Mouse (Mus musculus): ENCODE measurements around the gene Entpd7. TPM values are rescaled to one million over a fixed set of nuclear protein-coding genes. Genes with fewer than 3 reads are reported as not detected.

Entpd7 gene
- polyA plus RNA-seq, 1 experiment from 2014 or later = 2.5 TPM

GRCm38 (mm10) chr19:43769366-43769960, 80.0 kb downstream of the Entpd7 start:
- no peaks in the 10 kb centered on the region for H3K27me3 ChIP-seq (ENCODE audit: control insufficient read depth, insufficient read depth, low read depth, low read length)
- no peak for ATAC-seq (ENCODE audit: low read depth)
- no peaks in the 10 kb centered on the region for H3K9me3 ChIP-seq (replicated peaks; ENCODE audit: control insufficient read depth, low read length)
- H3K36me3 ChIP-seq (ENCODE audit: control insufficient read depth, insufficient read depth) = no peaks in the 10 kb centered on the region
- no peak overlapping the region for H3K27ac ChIP-seq (ENCODE audit: low read length)
- WGBS (ENCODE audit: insufficient replicate concordance) = 62% methylated on average over 5 of the region's 5 CpGs
- no peak overlapping the region for H3K9ac ChIP-seq (ENCODE audit: low read depth, low read length)
- no peaks in the 10 kb centered on the region for H3K4me1 ChIP-seq (ENCODE audit: control insufficient read depth, low read depth, low read length)
- H3K4me2 ChIP-seq (ENCODE audit: low read depth, low read length) = no peak overlapping the region
- no peak overlapping the region for H3K4me3 ChIP-seq (ENCODE audit: low read depth, low read length)

DNA sequence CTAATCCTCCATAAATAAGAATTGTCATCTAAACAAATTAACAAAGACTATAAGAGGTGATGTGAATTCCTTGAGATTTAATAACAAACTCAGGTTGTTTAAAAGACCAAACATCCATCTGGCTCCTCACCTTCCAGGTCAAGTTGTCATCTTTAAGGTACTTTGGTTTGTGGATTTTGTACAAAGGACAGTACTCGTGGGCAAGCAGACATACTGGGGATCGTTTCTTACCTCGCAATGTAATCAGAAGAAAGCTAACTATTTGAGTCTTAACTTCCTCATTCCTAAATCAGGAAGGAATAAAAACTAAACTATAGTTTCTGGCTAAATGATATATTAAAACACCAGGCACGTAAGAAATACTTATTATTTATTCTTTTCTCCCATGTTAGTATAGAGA, 81.1 kb downstream of the Entpd7 start:
- ATAC-seq (ENCODE audit: low read depth) = no peak
- Histone ChIP-seq H3K9ac (ENCODE audit: low read depth, low read length) (no peak overlapping the region), H3K4me1 (ENCODE audit: control insufficient read depth, low read depth, low read length) (no peaks in the 10 kb centered on the region), H3K4me2 (ENCODE audit: low read depth, low read length) (no peak overlapping the region), H3K9me3 (replicated peaks; ENCODE audit: control insufficient read depth, low read length) (no peaks in the 10 kb centered on the region), H3K27me3 (ENCODE audit: control insufficient read depth, insufficient read depth, low read depth, low read length) (no peaks in the 10 kb centered on the region), H3K4me3 (ENCODE audit: low read depth, low read length) (no peak overlapping the region), H3K27ac (ENCODE audit: low read length) (no peak overlapping the region), H3K36me3 (ENCODE audit: control insufficient read depth, insufficient read depth) (no peaks in the 10 kb centered on the region)
- whole genome bisulfite sequencing (ENCODE audit: insufficient replicate concordance) = 22% methylated on average over 4 of the region's 4 CpGs

GRCm38 (mm10) chr19:43771499-43771969, 82.1 kb downstream of the Entpd7 start:
- H3K9ac ChIP-seq (ENCODE audit: low read depth, low read length) = no peak overlapping the region
- H3K36me3 ChIP-seq (ENCODE audit: control insufficient read depth, insufficient read depth) = no peaks in the 10 kb centered on the region
- WGBS (ENCODE audit: insufficient replicate concordance) = 22% methylated on average over 5 of the region's 5 CpGs
- no peaks in the 10 kb centered on the region for H3K9me3 ChIP-seq (replicated peaks; ENCODE audit: control insufficient read depth, low read length)
- H3K4me2 ChIP-seq (ENCODE audit: low read depth, low read length) = no peak overlapping the region
- H3K4me1 ChIP-seq (ENCODE audit: control insufficient read depth, low read depth, low read length) = no peaks in the 10 kb centered on the region
- no peak for ATAC-seq (ENCODE audit: low read depth)
- no peak overlapping the region for H3K27ac ChIP-seq (ENCODE audit: low read length)
- H3K27me3 ChIP-seq (ENCODE audit: control insufficient read depth, insufficient read depth, low read depth, low read length) = no peaks in the 10 kb centered on the region
- no peak overlapping the region for H3K4me3 ChIP-seq (ENCODE audit: low read depth, low read length)

DNA sequence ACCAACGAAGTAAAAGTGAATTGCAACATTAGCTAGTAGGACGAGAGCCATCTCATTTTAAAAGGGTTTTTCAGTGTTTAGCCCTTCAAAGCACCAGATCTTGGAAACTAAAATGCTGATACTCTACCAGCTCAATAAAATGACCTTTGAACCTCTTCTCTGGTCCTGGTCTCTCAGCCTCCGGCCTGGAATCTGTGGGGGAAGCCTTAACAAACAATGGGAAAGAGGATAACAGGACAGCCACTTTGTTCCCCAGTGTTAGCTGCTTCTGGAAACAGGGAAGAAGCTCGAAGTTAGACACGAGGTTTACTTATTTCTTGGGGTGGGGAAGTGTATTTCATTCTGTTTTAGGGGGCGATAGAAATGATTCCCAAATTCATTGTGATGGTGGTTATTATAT, 82.8 kb downstream of the Entpd7 start:
- H3K9ac ChIP-seq (ENCODE audit: low read depth, low read length) = no peak overlapping the region
- 58% methylated on average over 6 of the region's 6 CpGs for WGBS (ENCODE audit: insufficient replicate concordance)
- no peak for ATAC-seq (ENCODE audit: low read depth)

DNA sequence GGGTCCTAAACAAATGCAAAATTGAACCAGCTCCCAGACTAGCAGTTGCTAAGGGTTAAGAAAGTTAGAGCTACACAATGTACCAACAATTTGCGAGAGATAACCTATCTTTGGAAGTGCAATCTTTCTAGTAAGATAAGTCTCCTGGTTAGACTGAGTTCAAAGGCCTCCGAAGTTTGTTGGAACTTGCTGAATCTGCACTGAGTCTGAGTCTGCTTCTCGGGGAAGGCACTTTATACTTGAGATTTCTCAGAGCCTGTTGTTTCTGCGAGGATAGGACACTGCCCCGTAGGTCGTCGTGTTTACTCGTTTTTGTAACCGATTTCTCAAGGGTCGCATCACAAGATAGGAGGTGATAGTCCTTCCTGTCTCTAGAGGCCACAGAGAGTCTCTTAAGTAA, 86.0 kb downstream of the Entpd7 start:
- Histone ChIP-seq H3K27me3 (ENCODE audit: control insufficient read depth, insufficient read depth, low read depth, low read length) (no peaks in the 10 kb centered on the region), H3K4me3 (ENCODE audit: low read depth, low read length) (no peak overlapping the region), H3K9me3 (replicated peaks; ENCODE audit: control insufficient read depth, low read length) (no peaks in the 10 kb centered on the region), H3K9ac (ENCODE audit: low read depth, low read length) (no peak overlapping the region), H3K4me1 (ENCODE audit: control insufficient read depth, low read depth, low read length) (no peaks in the 10 kb centered on the region), H3K27ac (ENCODE audit: low read length) (no peak overlapping the region), H3K36me3 (ENCODE audit: control insufficient read depth, insufficient read depth) (no peaks in the 10 kb centered on the region), H3K4me2 (ENCODE audit: low read depth, low read length) (no peak overlapping the region)
- 30% methylated on average over 10 of the region's 10 CpGs for WGBS (ENCODE audit: insufficient replicate concordance)
- ATAC-seq (ENCODE audit: low read depth) = no peak

More for the DNA sequence above, 82.8 kb downstream of the Entpd7 start:
- Histone ChIP-seq H3K36me3 (ENCODE audit: control insufficient read depth, insufficient read depth) (no peaks in the 10 kb centered on the region), H3K27ac (ENCODE audit: low read length) (no peak overlapping the region), H3K27me3 (ENCODE audit: control insufficient read depth, insufficient read depth, low read depth, low read length) (no peaks in the 10 kb centered on the region), H3K9me3 (replicated peaks; ENCODE audit: control insufficient read depth, low read length) (no peaks in the 10 kb centered on the region), H3K4me3 (ENCODE audit: low read depth, low read length) (no peak overlapping the region), H3K4me2 (ENCODE audit: low read depth, low read length) (no peak overlapping the region), H3K4me1 (ENCODE audit: control insufficient read depth, low read depth, low read length) (no peaks in the 10 kb centered on the region)

DNA sequence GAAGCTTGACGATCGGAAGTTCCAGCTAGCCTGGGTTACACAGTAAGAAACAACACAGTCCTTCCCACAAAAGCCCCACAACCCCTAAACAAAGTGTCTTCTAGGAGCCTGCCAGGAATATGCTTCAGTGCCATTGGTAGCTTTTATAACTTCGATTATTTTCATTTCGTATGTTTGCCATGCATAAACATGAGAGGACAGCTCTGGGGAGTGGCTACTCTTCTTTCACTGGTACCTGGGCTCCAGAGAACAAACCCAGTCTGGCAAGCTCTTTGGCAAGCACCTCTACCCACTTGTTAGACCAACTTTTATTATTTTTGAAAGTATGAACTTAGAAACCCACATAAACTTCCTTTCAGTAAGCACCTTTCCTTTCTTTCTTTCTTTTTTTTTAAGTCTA, 87.1 kb downstream of the Entpd7 start:
- Histone ChIP-seq H3K27ac (ENCODE audit: low read length) (no peak overlapping the region), H3K4me1 (ENCODE audit: control insufficient read depth, low read depth, low read length) (no peaks in the 10 kb centered on the region), H3K9me3 (replicated peaks; ENCODE audit: control insufficient read depth, low read length) (no peaks in the 10 kb centered on the region), H3K36me3 (ENCODE audit: control insufficient read depth, insufficient read depth) (no peaks in the 10 kb centered on the region), H3K9ac (ENCODE audit: low read depth, low read length) (no peak overlapping the region), H3K4me3 (ENCODE audit: low read depth, low read length) (no peak overlapping the region), H3K27me3 (ENCODE audit: control insufficient read depth, insufficient read depth, low read depth, low read length) (no peaks in the 10 kb centered on the region), H3K4me2 (ENCODE audit: low read depth, low read length) (no peak overlapping the region)
- WGBS (ENCODE audit: insufficient replicate concordance) = 52% methylated on average over 4 of the region's 4 CpGs
- ATAC-seq (ENCODE audit: low read depth) = no peak

DNA sequence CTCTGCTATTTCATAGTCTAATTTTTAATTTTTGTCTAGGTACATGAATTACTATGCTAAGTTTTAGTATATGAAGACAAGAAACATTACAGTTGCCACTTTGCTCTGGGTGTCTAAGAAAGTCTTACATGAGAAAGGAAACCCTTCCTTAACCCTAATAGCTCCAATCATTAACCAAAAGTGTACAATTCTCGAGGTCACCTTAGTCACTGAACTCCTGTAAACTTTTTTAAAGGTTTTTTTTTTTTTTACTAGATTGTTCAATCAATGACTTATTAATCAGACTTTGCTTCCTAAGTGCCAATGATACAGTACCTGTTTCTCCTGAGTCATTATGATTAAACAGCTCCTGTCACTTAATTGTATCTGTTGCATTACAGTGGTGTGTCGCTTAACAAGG, 87.8 kb downstream of the Entpd7 start:
- 52% methylated on average over 2 of the region's 2 CpGs for WGBS (ENCODE audit: insufficient replicate concordance)
- no peak for ATAC-seq (ENCODE audit: low read depth)
- Histone ChIP-seq H3K9me3 (replicated peaks; ENCODE audit: control insufficient read depth, low read length) (no peaks in the 10 kb centered on the region), H3K9ac (ENCODE audit: low read depth, low read length) (no peak overlapping the region), H3K4me3 (ENCODE audit: low read depth, low read length) (no peak overlapping the region), H3K36me3 (ENCODE audit: control insufficient read depth, insufficient read depth) (no peaks in the 10 kb centered on the region), H3K4me1 (ENCODE audit: control insufficient read depth, low read depth, low read length) (no peaks in the 10 kb centered on the region), H3K27me3 (ENCODE audit: control insufficient read depth, insufficient read depth, low read depth, low read length) (no peaks in the 10 kb centered on the region), H3K4me2 (ENCODE audit: low read depth, low read length) (no peak overlapping the region), H3K27ac (ENCODE audit: low read length) (no peak overlapping the region)

- H3K4me3 ChIP-seq (ENCODE audit: low read depth, low read length) = no peak overlapping the region
- H3K4me2 ChIP-seq (ENCODE audit: low read depth, low read length) = no peak overlapping the region
- no peak overlapping the region for H3K27ac ChIP-seq (ENCODE audit: low read length)
- no peaks in the 10 kb centered on the region for H3K36me3 ChIP-seq (ENCODE audit: control insufficient read depth, insufficient read depth)
- no peak overlapping the region for H3K9ac ChIP-seq (ENCODE audit: low read depth, low read length)
- no peaks in the 10 kb centered on the region for H3K9me3 ChIP-seq (replicated peaks; ENCODE audit: control insufficient read depth, low read length)
- no peaks in the 10 kb centered on the region for H3K27me3 ChIP-seq (ENCODE audit: control insufficient read depth, insufficient read depth, low read depth, low read length)
- no peak for ATAC-seq (ENCODE audit: low read depth)
- no peaks in the 10 kb centered on the region for H3K4me1 ChIP-seq (ENCODE audit: control insufficient read depth, low read depth, low read length)
- 41% methylated on average over 5 of the region's 5 CpGs for WGBS (ENCODE audit: insufficient replicate concordance)
Observed at GRCm38 (mm10) chr19:43780391-43780790, 90.9 kb downstream of the Entpd7 start.

- Histone ChIP-seq H3K27ac (ENCODE audit: low read length) (peak within 1 kb of the TSS; percentile 58; the same call in 1 of the 2 replicates), H3K9ac (ENCODE audit: low read depth, low read length) (0 out of 2 replicates have a peak within 1 kb of the TSS, but pooled peaks have one; percentile 2), H3K27me3 (ENCODE audit: control insufficient read depth, insufficient read depth, low read depth, low read length) (no peaks in the 10 kb centered on the region), H3K36me3 (ENCODE audit: control insufficient read depth, insufficient read depth) (no peaks in the 10 kb centered on the region), H3K9me3 (replicated peaks; ENCODE audit: control insufficient read depth, low read length) (no peaks in the 10 kb centered on the region), H3K4me1 (ENCODE audit: control insufficient read depth, low read depth, low read length) (no peaks in the 10 kb centered on the region), H3K4me2 (ENCODE audit: low read depth, low read length) (no peak within 1 kb of the TSS), H3K4me3 (ENCODE audit: low read depth, low read length) (peak within 1 kb of the TSS; percentile 30)
- WGBS (ENCODE audit: insufficient replicate concordance) = 50% methylated on average over 3 of the region's 3 CpGs
- peak; percentile 91 for ATAC-seq (ENCODE audit: low read depth)
Observed at GRCm38 (mm10) chr19:43781980-43782379, 92.5 kb downstream of the Entpd7 start, which contains the start of gene Abcc2. TSS of gene Abcc2 (plus strand) at chr19:43782192.

All from liver, embryonic 16.5 days (tissue).